Mouse (Mus musculus) kidney, postnatal 0 days (tissue): ENCODE measurements at regions not wholly inside any gene's neighbourhood (a gene's known extent, or its start where the extent isn't known, plus 50 kb on each side); places are given as distances from the start of the nearest gene placed in this dataset.

Experiments
- ATAC-seq: fragments of 200-750 bp; cut with Nextera tagmentation; replicated peaks from 2 replicates; pipeline ENCODE4 v1.8.0; 2017; ENCODE audit warnings: low read depth, moderate number of reproducible peaks, moderate TSS enrichment, moderate library complexity; ENCODE audit not compliant: low FRiP score
- DNase-seq: peaks from one replicate; pipeline ENCODE4 v3.0.0-alpha.2; 2016; ENCODE audit warnings: low spot score
- H3K27ac ChIP-seq: fragments of 300-500 bp; sonication (generic); 2 replicates; pipeline ENCODE4 v1.5.1; 2014; ENCODE audit warnings: mild to moderate bottlenecking
- H3K27me3 ChIP-seq: fragments of 300-500 bp; sonication (generic); 2 replicates; pipeline ENCODE4 v1.6.1; 2014; ENCODE audit warnings: low read length, mixed read lengths; ENCODE audit not compliant: insufficient read depth
- H3K36me3 ChIP-seq: fragments of 300-500 bp; sonication (generic); 2 replicates; pipeline ENCODE4 v1.6.1; 2014; ENCODE audit warnings: low read length, mixed read lengths; ENCODE audit not compliant: insufficient read depth
- H3K4me1 ChIP-seq: fragments of 300-500 bp; sonication (generic); replicated peaks from 2 replicates; pipeline ENCODE4 v1.6.1; 2014; ENCODE audit warnings: antibody characterized with exemption, low read length, mixed read lengths; ENCODE audit not compliant: insufficient read depth
- H3K4me2 ChIP-seq: fragments of 300-500 bp; sonication (generic); 2 replicates; pipeline ENCODE4 v1.6.1; 2014; ENCODE audit warnings: mild to moderate bottlenecking, low read length, moderate library complexity, mixed read lengths
- H3K4me3 ChIP-seq: fragments of 300-500 bp; sonication (generic); replicated peaks from 2 replicates; pipeline ENCODE4 v1.5.1; 2014; ENCODE audit warnings: low read depth, low read length
- H3K9ac ChIP-seq: fragments of 300-500 bp; sonication (generic); 2 replicates; pipeline ENCODE4 v1.6.1; 2014; ENCODE audit warnings: low read depth, low read length
- H3K9me3 ChIP-seq: fragments of 300-500 bp; sonication (generic); replicated peaks from 2 replicates; pipeline ENCODE4 v1.6.1; 2016; ENCODE audit warnings: low read length, inconsistent platforms, mixed read lengths
- CTCF ChIP-seq: IDR thresholded peaks from 2 replicates; pipeline ENCODE4 v1.5.1; 2016; ENCODE audit warnings: antibody characterized with exemption, low read depth, mild to moderate bottlenecking, moderate library complexity
- WGBS: fragments of 180-500 bp; shearing (Covaris S2); extraction: QIAGEN DNeasy Blood & Tissue Kit; methylation state at CpG from one replicate; pipeline ENCODE4 v1.1.7; 2014; 5-methylcytosine and 5-hydroxymethylcytosine counted together

- Histone ChIP-seq H3K9me3 (no peaks in the 10 kb centered on the region), H3K4me2 (no peak overlapping the region), H3K4me3 (no peak overlapping the region), H3K27ac (no peak overlapping the region), H3K36me3 (no peaks in the 10 kb centered on the region), H3K9ac (no peak overlapping the region), H3K27me3 (no peaks in the 10 kb centered on the region), H3K4me1 (no peaks in the 10 kb centered on the region)
- 51% methylated on average over 5 of the region's 5 CpGs for WGBS
- peak; percentile 4 for DNase-seq
- ATAC-seq: no peak
- TF ChIP-seq CTCF: peak; percentile 49
These were observed 250.0 kb downstream of the Prr32 start for GRCm38 (mm10) chrX:45340661-45341060.
